Mouse (Mus musculus) ES-E14 (cell line): ENCODE results near the gene Rnf220.

ENCODE experiments used
- CHD2 ChIP-seq: IDR thresholded peaks from 2 replicates; pipeline ENCODE4 v1.6.1; 2014; ENCODE audit warnings: mild to moderate bottlenecking, low read depth, low read length, inconsistent platforms
- HCFC1 ChIP-seq: IDR thresholded peaks from 2 replicates; pipeline ENCODE4 v1.6.1; 2012; ENCODE audit warnings: low read length, inconsistent platforms, borderline replicate concordance; ENCODE audit not compliant: insufficient read depth
- MAFK ChIP-seq: IDR thresholded peaks from 2 replicates; pipeline ENCODE4 v1.6.1; 2014; ENCODE audit warnings: mild to moderate bottlenecking, low read depth, low read length, inconsistent platforms; ENCODE audit not compliant: insufficient read depth
- ZC3H11A ChIP-seq: IDR thresholded peaks from 2 replicates; pipeline ENCODE4 v1.6.1; 2012; ENCODE audit warnings: low read depth, mild to moderate bottlenecking, inconsistent platforms, low read length, borderline replicate concordance
- ZNF384 ChIP-seq: IDR thresholded peaks from 2 replicates; pipeline ENCODE4 v1.6.1; 2012; ENCODE audit warnings: low read depth, low read length, inconsistent platforms

- TF ChIP-seq MAFK (no peak), ZNF384 (no peak), ZC3H11A (no peak), HCFC1 (no peak), CHD2 (no peak)
Measured at GRCm38 (mm10) chr4:117545448-117545847, 48.6 kb upstream of the Rnf220 start.
